Mouse (Mus musculus): ENCODE results near the gene Gpc1.

The Gpc1 gene

GRCm38 (mm10) chr1:92888901-92889655 is 57.6 kb downstream of the Gpc1 start:
- no peak for DNase-seq

GRCm38 (mm10) chr1:92892791-92893190 is 61.3 kb downstream of the Gpc1 start:
- no peak for DNase-seq

GRCm38 (mm10) chr1:92893896-92894295 is 62.5 kb downstream of the Gpc1 start:
- no peak for DNase-seq

- DNase-seq, result peak; percentile 84
These were observed 63.6 kb downstream of the Gpc1 start for GRCm38 (mm10) chr1:92895089-92895488.

GRCm38 (mm10) chr1:92902786-92903185 is 71.3 kb downstream of the Gpc1 start, which contains the start of gene Ankmy1:
Ankmy1 (minus strand) TSS chr1:92902906.
- peak; percentile 82 for DNase-seq

GRCm38 (mm10) chr1:92903627-92904026 is 72.2 kb downstream of the Gpc1 start:
- DNase-seq, result no peak

GRCm38 (mm10) chr1:92905703-92906310 is 74.4 kb downstream of the Gpc1 start:
- no peak for DNase-seq

GRCm38 (mm10) chr1:92906779-92907631 is 75.6 kb downstream of the Gpc1 start, which contains the start of gene Dusp28:
Dusp28 (plus strand) TSS chr1:92906981.
- DNase-seq, result peak; percentile 94

GRCm38 (mm10) chr1:92907632-92908360 is 76.4 kb downstream of the Gpc1 start:
- DNase-seq, result peak; percentile 11

- DNase-seq, result peak; percentile 8
These were observed 77.2 kb downstream of the Gpc1 start for GRCm38 (mm10) chr1:92908664-92909063.

GRCm38 (mm10) chr1:92909068-92909467 is 77.6 kb downstream of the Gpc1 start:
- DNase-seq, result peak; percentile 17

Data from kidney, postnatal 10 days (tissue).